Mouse (Mus musculus) CH12.LX (cell line): ENCODE measurements around the gene Elf1. TPM values are rescaled to one million over a fixed set of nuclear protein-coding genes. Genes with fewer than 3 reads are reported as not detected.

ENCODE experiments used
- DNase-seq: peaks from one replicate; pipeline ENCODE4 v3.0.0-alpha.2; 2013; ENCODE audit errors: extremely low read depth
- H3K27ac ChIP-seq: 2 replicates; pipeline ENCODE4 v1.5.1; 2012; ENCODE audit warnings: low read depth, mild to moderate bottlenecking, control low read depth, moderate library complexity; ENCODE audit not compliant: insufficient read depth
- H3K27me3 ChIP-seq: replicated peaks from 2 replicates; pipeline ENCODE3; 2012; ENCODE audit warnings: inconsistent platforms
- H3K36me3 ChIP-seq, 2 experiments: replicated peaks in 1 of 2; 2 replicates each; pipeline versions ENCODE3 to v1.6.1; 2012; ENCODE audit warnings: inconsistent platforms in 1 of 2, low read length in 1 of 2, mild to moderate bottlenecking in 1 of 2, mixed read lengths in 1 of 2, moderate library complexity in 1 of 2; ENCODE audit not compliant: control insufficient read depth in 1 of 2, insufficient read depth in 1 of 2
- H3K4me1 ChIP-seq, 2 experiments: 2 replicates each; pipeline ENCODE4 v1.6.1; 2012; ENCODE audit warnings: inconsistent platforms in 1 of 2, moderate library complexity in 1 of 2; ENCODE audit not compliant: insufficient read depth in 2 of 2, control insufficient read depth in 1 of 2
- H3K4me2 ChIP-seq: 2 replicates; pipeline ENCODE4 v1.6.1; 2012; ENCODE audit warnings: low read depth, mild to moderate bottlenecking, control low read depth; ENCODE audit not compliant: poor library complexity, insufficient read depth, severe bottlenecking
- H3K4me3 ChIP-seq, 3 experiments: fragments of 150-350 bp in 1 of 3; sonication (generic) in 1 of 3; replicated peaks in 1 of 3; 2 replicates each; pipeline versions ENCODE3 to v1.5.1; 2011 to 2012; ENCODE audit warnings: low read depth in 2 of 3, low read length in 2 of 3, mild to moderate bottlenecking in 2 of 3, moderate library complexity in 2 of 3, control low read depth in 1 of 3, improper control_type of control experiment in 1 of 3, inconsistent platforms in 1 of 3, mixed read lengths in 1 of 3; ENCODE audit not compliant: poor library complexity in 1 of 3
- H3K79me2 ChIP-seq: replicated peaks from 2 replicates; pipeline ENCODE4 v1.6.1; 2012; ENCODE audit warnings: mild to moderate bottlenecking, moderate library complexity; ENCODE audit not compliant: control insufficient read depth, poor library complexity, insufficient read depth, severe bottlenecking; ENCODE audit errors: extremely low read depth
- H3K9ac ChIP-seq: 2 replicates; pipeline ENCODE4 v1.6.1; 2012; ENCODE audit warnings: low read depth, mild to moderate bottlenecking, control low read depth, moderate library complexity; ENCODE audit not compliant: insufficient read depth
- H3K9me3 ChIP-seq: replicated peaks from 2 replicates; pipeline ENCODE3; 2012; ENCODE audit warnings: low read length, inconsistent platforms, mixed read lengths
- CHD1 ChIP-seq: IDR thresholded peaks from 2 replicates; pipeline ENCODE4 v1.6.1; 2012; ENCODE audit warnings: low read depth, low read length, improper control_type of control experiment, inconsistent platforms
- CHD2 ChIP-seq: IDR thresholded peaks from 2 replicates; pipeline ENCODE4 v1.6.1; 2011; ENCODE audit warnings: low read length, improper control_type of control experiment
- CTCF ChIP-seq, 2 experiments: IDR thresholded peaks in 1 of 2; conservative IDR thresholded peaks in 1 of 2; 2 replicates each; pipeline ENCODE4 v1.5.1; 2011 to 2012; ENCODE audit warnings: low read depth in 2 of 2, low read length in 2 of 2, improper control_type of control experiment in 1 of 2, inconsistent platforms in 1 of 2, mild to moderate bottlenecking in 1 of 2, moderate library complexity in 1 of 2
- EP300 ChIP-seq: IDR thresholded peaks from 2 replicates; pipeline ENCODE4 v1.6.1; 2011; ENCODE audit warnings: low read length, improper control_type of control experiment
- IRF4 ChIP-seq: IDR thresholded peaks from 2 replicates; pipeline ENCODE4 v1.6.1; 2014; ENCODE audit warnings: low read depth, mild to moderate bottlenecking, inconsistent platforms, low read length, improper control_type of control experiment
- JUN ChIP-seq: IDR thresholded peaks from 2 replicates; pipeline ENCODE4 v1.6.1; 2011; ENCODE audit warnings: low read depth, mild to moderate bottlenecking, low read length, improper control_type of control experiment, moderate library complexity; ENCODE audit not compliant: insufficient read depth
- MEF2A ChIP-seq: IDR thresholded peaks from 2 replicates; pipeline ENCODE4 v1.6.1; 2014; ENCODE audit warnings: low read depth, mild to moderate bottlenecking, inconsistent platforms, low read length, improper control_type of control experiment, borderline replicate concordance
- MYC ChIP-seq: IDR thresholded peaks from 2 replicates; pipeline ENCODE4 v1.6.1; 2011; ENCODE audit warnings: low read depth, mild to moderate bottlenecking, improper control_type of control experiment, low read length
- POLR2AphosphoS2 ChIP-seq: IDR thresholded peaks from 2 replicates; pipeline ENCODE4 v1.6.1; 2011; ENCODE audit warnings: low read depth, low read length, improper control_type of control experiment
- RAD21 ChIP-seq: IDR thresholded peaks from 2 replicates; pipeline ENCODE4 v1.6.1; 2011; ENCODE audit warnings: low read depth, mild to moderate bottlenecking, low read length, improper control_type of control experiment, moderate library complexity
- RCOR1 ChIP-seq: conservative IDR thresholded peaks from 2 replicates; pipeline ENCODE4 v1.6.1; 2012; ENCODE audit warnings: low read depth, mild to moderate bottlenecking, inconsistent platforms, low read length, improper control_type of control experiment
- UBTF ChIP-seq: IDR thresholded peaks from 2 replicates; pipeline ENCODE4 v1.6.1; 2012; ENCODE audit warnings: low read depth, mild to moderate bottlenecking, inconsistent platforms, low read length, improper control_type of control experiment, moderate library complexity
- USF1 ChIP-seq: IDR thresholded peaks from 2 replicates; pipeline ENCODE4 v1.6.1; 2014; ENCODE audit warnings: low read depth, mild to moderate bottlenecking, inconsistent platforms, low read length, improper control_type of control experiment
- ZKSCAN1 ChIP-seq: IDR thresholded peaks from 2 replicates; pipeline ENCODE4 v1.6.1; 2012; ENCODE audit warnings: low read depth, inconsistent platforms, low read length, improper control_type of control experiment, borderline replicate concordance
- ZNF384 ChIP-seq: IDR thresholded peaks from 2 replicates; pipeline ENCODE4 v1.6.1; 2012; ENCODE audit warnings: low read depth, low read length, improper control_type of control experiment, inconsistent platforms
- dilution Hi-C: fragments of 300-500 bp; cut with MboI; formaldehyde crosslinking; loops from 2 replicates; pipeline ENCODE4 v1.14.3; 2020; ENCODE audit warnings: low sequenced_read_pairs; ENCODE audit not compliant: extremely low pct_unique_long_range_greater_than_20kb, extremely low pct_ligation_motif_present
- in situ Hi-C: fragments of 300-500 bp; cut with MboI; formaldehyde crosslinking; loops from 3 replicates; pipeline ENCODE4 v1.14.3; 2019; ENCODE audit warnings: low sequenced_read_pairs, low pct_ligation_motif_present, low pct_unique_long_range_greater_than_20kb, mixed read lengths
- polyA plus RNA-seq: library from polyadenylated mRNA; unstranded; fragments of >175 nt; gene quantifications from 2 replicates; pipeline ENCODE4 v1.2.1, GENCODE M21; 2012; ENCODE audit warnings: low read depth; ENCODE audit not compliant: insufficient read length
- total RNA-seq, 2 experiments: library from RNA; depleted of rRNA; stranded (reverse); fragments of 300-350 nt in 1 of 2; fragments of >200 nt in 1 of 2; gene quantifications; 2 replicates each; pipeline ENCODE4 v1.2.3; 2012 to 2014

Gene Elf1
- total and polyA plus RNA-seq, 3 experiments, result 37.1 to 71.7 (median 54.4) TPM

DNA sequence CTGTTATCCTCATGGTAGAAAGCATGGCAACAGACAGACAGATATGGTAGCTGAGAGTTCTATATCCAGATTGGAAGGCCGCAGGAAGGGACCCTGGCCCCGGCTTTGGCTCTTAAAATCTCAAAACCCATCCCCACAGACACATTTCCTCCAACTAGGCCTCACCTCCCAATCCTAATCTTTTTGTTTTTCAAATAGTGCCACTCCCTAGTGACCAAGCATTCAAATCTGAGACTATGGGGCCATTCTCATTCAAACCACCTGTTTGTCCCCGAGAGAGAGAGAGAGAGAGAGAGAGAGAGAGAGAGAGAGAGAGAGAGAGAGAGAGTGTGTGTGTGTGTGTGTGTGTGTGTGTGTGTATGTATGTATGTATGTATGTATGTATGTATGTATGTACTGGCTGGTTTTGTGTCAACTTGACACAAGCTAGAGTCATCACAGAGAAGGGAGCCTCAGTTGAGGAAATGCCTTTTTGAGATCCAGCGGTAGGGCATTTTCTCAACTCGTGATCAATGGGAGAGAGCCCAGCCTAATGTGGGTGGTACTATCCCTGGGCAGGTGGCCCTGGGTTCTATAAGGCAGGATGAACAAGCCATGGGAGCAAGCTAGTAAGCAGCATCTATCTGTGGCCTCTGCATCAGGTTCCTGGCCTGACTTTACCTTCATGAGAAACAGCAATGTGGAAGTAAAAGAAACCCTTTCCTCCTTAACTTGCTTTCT, 102.7 kb downstream of the Elf1 start:
- dilution Hi-C loops, result no loop called here
- no peaks in the 10 kb centered on the region for H3K27me3 ChIP-seq
- no peaks in the 10 kb centered on the region for H3K9me3 ChIP-seq
- DNase-seq, result no peak
- TF ChIP-seq MEF2A (no peak), JUN (no peak), POLR2AphosphoS2 (no peak), UBTF (no peak), CHD1 (no peak), EP300 (no peak), ZKSCAN1 (no peak), RCOR1 (no peak), USF1 (no peak), CTCF (conservative IDR thresholded peaks at IDR 0.05 in 1 of 2, IDR thresholded peaks at IDR 0.05 in 1 of 2; ENCODE audit: low read depth in 2 of 2, low read length in 2 of 2) (no peak), MYC (no peak), ZNF384 (no peak), CHD2 (no peak), RAD21 (no peak)
- peaks cover 24 to 45% of the 10 kb centered on the region in 2 experiments for H3K36me3 ChIP-seq
- no peak overlapping the region for H3K4me2 ChIP-seq
- in situ Hi-C loops, result no loop called here
- peaks cover 0 to 20% of the 10 kb centered on the region in 2 experiments; a peak in 2 of 4 replicates for H3K4me1 ChIP-seq
- H3K9ac ChIP-seq, result no peak overlapping the region
- peaks cover 17% of the 10 kb centered on the region for H3K79me2 ChIP-seq
- H3K27ac ChIP-seq, result no peak overlapping the region
- H3K4me3 ChIP-seq, result no peak overlapping the region

GRCm38 (mm10) chr14:79586499-79587138, 105.6 kb downstream of the Elf1 start:
- Histone ChIP-seq H3K27me3 (no peaks in the 10 kb centered on the region), H3K9ac (peak overlapping the region; percentile 95), H3K4me1 (peaks cover 4 to 38% of the 10 kb centered on the region in 2 experiments; a peak in 3 of 4 replicates), H3K36me3 (peaks cover 16 to 35% of the 10 kb centered on the region in 2 experiments), H3K27ac (peak overlapping the region; percentile 35; the same call in 1 of the 2 replicates), H3K9me3 (no peaks in the 10 kb centered on the region), H3K4me3 (peak overlapping the region; percentile 71 to 87 (median 82)), H3K4me2 (peak overlapping the region; percentile 97), H3K79me2 (peaks cover 38% of the 10 kb centered on the region)
- dilution Hi-C loops, result no loop called here
- DNase-seq, result no peak
- TF ChIP-seq IRF4 (no peak), CHD1 (peak; percentile 85; the same call in 1 of the 2 replicates)
- in situ Hi-C loops, result no loop called here
